Mouse (Mus musculus): ENCODE results near the gene Flnb.

Gene Flnb

DNA sequence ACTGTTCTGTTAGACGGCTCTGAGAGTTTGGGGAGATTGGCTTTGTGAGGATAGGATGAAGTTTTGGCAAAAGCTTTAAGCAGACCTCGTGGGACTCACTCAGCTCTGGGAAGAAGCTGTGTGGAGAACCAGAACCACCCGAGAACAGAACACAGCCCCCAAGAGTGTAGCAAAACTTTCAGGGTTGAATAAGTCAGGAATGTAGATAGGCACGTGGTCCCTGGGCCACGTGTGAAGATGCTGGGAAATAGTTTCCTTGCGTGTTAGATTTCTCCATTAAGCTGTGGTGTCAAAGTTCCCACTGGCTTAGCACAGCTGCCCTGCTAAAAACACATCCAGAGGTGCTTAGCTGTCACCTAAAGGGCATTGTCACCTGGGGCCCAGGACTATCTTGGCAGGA lies 174.4 kb downstream of the Flnb start:
- DNase-seq (ENCODE audit: low spot score), result no peak

- peak; percentile 56 for DNase-seq (ENCODE audit: low spot score)
Observed at GRCm38 (mm10) chr14:7994271-7994767, 176.6 kb downstream of the Flnb start, which contains the start of gene Dnase1l3. Dnase1l3 (minus strand) TSS chr14:7994573.

GRCm38 (mm10) chr14:7997255-7997696 lies 179.5 kb downstream of the Flnb start:
- peak; percentile 93 for DNase-seq (ENCODE audit: low spot score)

GRCm38 (mm10) chr14:7999030-7999429 lies 181.3 kb downstream of the Flnb start:
- no peak for DNase-seq (ENCODE audit: low spot score)

GRCm38 (mm10) chr14:7999435-7999834 lies 181.7 kb downstream of the Flnb start:
- no peak for DNase-seq (ENCODE audit: low spot score)

- DNase-seq (ENCODE audit: low spot score), result no peak
Observed at GRCm38 (mm10) chr14:8000247-8000646, 182.5 kb downstream of the Flnb start.
